In genomic region chr14:122461966-122462365, GRCm38 (mm10) we compare ENCODE assay signal across 11 mouse cellular contexts. TPM values are rescaled to one million over a fixed set of nuclear protein-coding genes. Genes with fewer than 3 reads are reported as not detected.
A peak's percentile ranks its signal among the peaks of the same experiment; 100 is the strongest.
DNase-seq lines count a peak whose midpoint lies in the region; ATAC-seq and TF ChIP-seq lines count a peak whose summit lies in the region.
"Had no signal": no experiment of that assay in that cellular context is flagged by ENCODE, and none has a peak within 500 bp of the region (broad histone marks: within the 10 kb centered on the region; RNA-seq: fewer than 3 reads in every experiment).

No protein-coding gene starts in this region.

- no peak overlapping the region for H3K27ac ChIP-seq in testis, adult 2 months (ENCODE audit: control insufficient read depth, insufficient read depth, low read depth, low read length)
- H3K27ac ChIP-seq in forebrain, embryonic 13.5 days, result peak overlapping the region; percentile 99
- H3K27ac ChIP-seq in limb, embryonic 15.5 days, result no peak overlapping the region
- H3K27ac ChIP-seq in kidney, embryonic 16.5 days (ENCODE audit: low read length), result no peak overlapping the region
- H3K27ac ChIP-seq: heart, embryonic 15.5 days; lung, embryonic 15.5 days had no signal

- H3K4me2 ChIP-seq in forebrain, embryonic 13.5 days, result peak overlapping the region; percentile 84
- no peak overlapping the region for H3K4me2 ChIP-seq in limb, embryonic 15.5 days
- H3K4me2 ChIP-seq in kidney, embryonic 16.5 days (replicated peaks; ENCODE audit: low read depth, low read length), result no peak overlapping the region
- H3K4me2 ChIP-seq: heart, embryonic 15.5 days; lung, embryonic 15.5 days had no signal

- no peak for TF ChIP-seq CTCF in testis, adult 2 months (IDR thresholded peaks at IDR 0.05; ENCODE audit: control insufficient read depth, insufficient read depth, insufficient replicate concordance, low read depth, low read length)

- DNase-seq in testis, postnatal 14 days (ENCODE audit: low spot score), result no peak
- DNase-seq in retina, postnatal 1 day, result peak; percentile 24
- no peak for DNase-seq in spleen, postnatal 4 days (ENCODE audit: low spot score in 2 of 2)
- DNase-seq in adrenal gland, adult 8-10 months, result no peak
- DNase-seq: layer of hippocampus, adult 9-11 months had no signal

- 9% methylated on average over 9 of the region's 9 CpGs for WGBS in forebrain, embryonic 13.5 days
- 28% methylated on average over 9 of the region's 9 CpGs for WGBS in limb, embryonic 15.5 days
- WGBS in kidney, embryonic 16.5 days, result 23% methylated on average over 9 of the region's 9 CpGs

- peaks cover 8% of the 10 kb centered on the region; the same call in 1 of the 2 replicates for H3K27me3 ChIP-seq in testis, adult 2 months (ENCODE audit: control insufficient read depth, insufficient read depth, low read length)
- peaks cover 52% of the 10 kb centered on the region for H3K27me3 ChIP-seq in forebrain, embryonic 13.5 days
- peaks cover 65% of the 10 kb centered on the region for H3K27me3 ChIP-seq in limb, embryonic 15.5 days
- H3K27me3 ChIP-seq in kidney, embryonic 16.5 days (ENCODE audit: insufficient read depth, low read length), result peaks cover 74% of the 10 kb centered on the region

- H3K4me1 ChIP-seq in testis, adult 2 months (ENCODE audit: control insufficient read depth, insufficient read depth, low read length), result peaks cover 3% of the 10 kb centered on the region
- H3K4me1 ChIP-seq in forebrain, embryonic 13.5 days, result peaks cover 43% of the 10 kb centered on the region
- H3K4me1 ChIP-seq in limb, embryonic 15.5 days, result peaks cover 31% of the 10 kb centered on the region
- peaks cover 20% of the 10 kb centered on the region for H3K4me1 ChIP-seq in kidney, embryonic 16.5 days (ENCODE audit: insufficient read depth, low read length)

- peak overlapping the region; percentile 7 for H3K4me3 ChIP-seq in testis, adult 2 months (ENCODE audit: control insufficient read depth, low read depth, low read length)
- peak overlapping the region; percentile 70 for H3K4me3 ChIP-seq in forebrain, embryonic 13.5 days
- H3K4me3 ChIP-seq in limb, embryonic 15.5 days, result 0 out of 2 replicates have a peak overlapping the region, but pooled peaks have one; percentile 3
- H3K4me3 ChIP-seq in kidney, embryonic 16.5 days (ENCODE audit: low read length), result no peak overlapping the region
- H3K4me3 ChIP-seq: heart, embryonic 15.5 days; lung, embryonic 15.5 days had no signal

- no peak for TF ChIP-seq POLR2A in testis, adult 2 months (IDR thresholded peaks at IDR 0.05; ENCODE audit: control insufficient read depth, low read depth, low read length)

- H3K36me3 ChIP-seq in testis, adult 2 months (ENCODE audit: control insufficient read depth, insufficient read depth, low read length), result no peaks in the 10 kb centered on the region
- no peaks in the 10 kb centered on the region for H3K36me3 ChIP-seq in forebrain, embryonic 13.5 days (ENCODE audit: poor library complexity, severe bottlenecking)
- no peaks in the 10 kb centered on the region for H3K36me3 ChIP-seq in limb, embryonic 15.5 days
- no peaks in the 10 kb centered on the region for H3K36me3 ChIP-seq in kidney, embryonic 16.5 days (ENCODE audit: insufficient read depth, low read length)
- H3K36me3 ChIP-seq: heart, embryonic 15.5 days; lung, embryonic 15.5 days had no signal

- no peak for ATAC-seq in forebrain, embryonic 13.5 days
- ATAC-seq in limb, embryonic 15.5 days (ENCODE audit: insufficient number of reproducible peaks, low FRiP score, low TSS enrichment, low read depth), result no peak
- ATAC-seq in kidney, embryonic 16.5 days (ENCODE audit: low FRiP score, low TSS enrichment), result no peak

- H3K9me3 ChIP-seq in forebrain, embryonic 13.5 days (replicated peaks), result no peaks in the 10 kb centered on the region
- no peaks in the 10 kb centered on the region for H3K9me3 ChIP-seq in limb, embryonic 15.5 days
- H3K9me3 ChIP-seq in kidney, embryonic 16.5 days (ENCODE audit: low read length), result no peaks in the 10 kb centered on the region
- H3K9me3 ChIP-seq: heart, embryonic 15.5 days; lung, embryonic 15.5 days had no signal

- peak overlapping the region; percentile 93 for H3K9ac ChIP-seq in forebrain, embryonic 13.5 days
- H3K9ac ChIP-seq in limb, embryonic 15.5 days, result no peak overlapping the region
- H3K9ac ChIP-seq in kidney, embryonic 16.5 days (replicated peaks; ENCODE audit: low read length), result no peak overlapping the region
- H3K9ac ChIP-seq: heart, embryonic 15.5 days; lung, embryonic 15.5 days had no signal

RNA-seq across cellular contexts. Expression of gene Zic5, which starts 3.5 kb away (rescaled TPM):
- 24.9 and 27.7 TPM in 2 replicates for polyA plus RNA-seq in testis, adult 2 months (2012; rRNA removed)
- 17.3 and 19.5 TPM in 2 replicates for polyA plus RNA-seq in forebrain, embryonic 13.5 days (2015; fragmentation: Nextera tagmentation; extraction: Ambion mirVana)
- 0.46 and 0.52 TPM in 2 replicates for polyA plus RNA-seq in limb, embryonic 15.5 days (2015; fragmentation: Nextera tagmentation; extraction: Ambion mirVana)
- 0.06 and 0.14 TPM in 2 replicates for polyA plus RNA-seq in kidney, embryonic 16.5 days (2015; fragmentation: Nextera tagmentation; extraction: Ambion mirVana)
- total RNA-seq in adrenal gland, adult 8-10 months (2022), result under 1 TPM in 1 of 4 experiments, not detected in 3; 0.23 TPM
- polyA plus RNA-seq: lung, embryonic 15.5 days had no signal

RNA-seq across cellular contexts. Expression of gene Gm5089, which starts 11.1 kb away (rescaled TPM):
- polyA plus RNA-seq in testis, adult 2 months (2012; rRNA removed), result not detected in 2 replicates
- 1.6 and 2.1 TPM in 2 replicates for polyA plus RNA-seq in forebrain, embryonic 13.5 days (2015; fragmentation: Nextera tagmentation; extraction: Ambion mirVana)
- 0.14 TPM in 2 replicates for polyA plus RNA-seq in limb, embryonic 15.5 days (2015; fragmentation: Nextera tagmentation; extraction: Ambion mirVana)
- not detected in 2 replicates for polyA plus RNA-seq in kidney, embryonic 16.5 days (2015; fragmentation: Nextera tagmentation; extraction: Ambion mirVana)
- total RNA-seq in adrenal gland, adult 8-10 months (2022), result not detected
- polyA plus RNA-seq: heart, embryonic 15.5 days; lung, embryonic 15.5 days had no signal

RNA-seq across cellular contexts. Expression of gene Zic2, which starts 13.3 kb away (rescaled TPM):
- 0.05 TPM in 1 of 2 replicates, not detected in the other for polyA plus RNA-seq in testis, adult 2 months (2012; rRNA removed)
- polyA plus RNA-seq in forebrain, embryonic 13.5 days (2015; fragmentation: Nextera tagmentation; extraction: Ambion mirVana), result 10.1 and 12.0 TPM in 2 replicates
- 0.45 and 0.60 TPM in 2 replicates for polyA plus RNA-seq in limb, embryonic 15.5 days (2015; fragmentation: Nextera tagmentation; extraction: Ambion mirVana)
- polyA plus RNA-seq in kidney, embryonic 16.5 days (2015; fragmentation: Nextera tagmentation; extraction: Ambion mirVana), result not detected in 2 replicates
- total RNA-seq in adrenal gland, adult 8-10 months (2022), result under 1 TPM in 1 of 4 experiments, not detected in 3; 0.09 TPM
- polyA plus RNA-seq: heart, embryonic 15.5 days; lung, embryonic 15.5 days had no signal

RNA-seq across cellular contexts. Expression of gene Gm10837, which starts 28.4 kb away (rescaled TPM):
- not detected in 2 replicates for polyA plus RNA-seq in testis, adult 2 months (2012; rRNA removed)
- polyA plus RNA-seq in forebrain, embryonic 13.5 days (2015; fragmentation: Nextera tagmentation; extraction: Ambion mirVana), result 0.48 and 0.56 TPM in 2 replicates
- not detected in 2 replicates for polyA plus RNA-seq in limb, embryonic 15.5 days (2015; fragmentation: Nextera tagmentation; extraction: Ambion mirVana)
- not detected in 2 replicates for polyA plus RNA-seq in kidney, embryonic 16.5 days (2015; fragmentation: Nextera tagmentation; extraction: Ambion mirVana)
- not detected for total RNA-seq in adrenal gland, adult 8-10 months (2022)
- polyA plus RNA-seq: heart, embryonic 15.5 days; lung, embryonic 15.5 days had no signal

Comparison
In these comparisons a context has a peak if more than half of its experiments do, and no peak if none do; other contexts are left out.
1. RNA of gene Zic5, which starts 3.5 kb away (polyA plus RNA-seq): 24.9 to 27.7 TPM in testis, adult 2 months and 17.3 to 19.5 TPM in forebrain, embryonic 13.5 days; 0.46 to 0.52 TPM in limb, embryonic 15.5 days and 0.06 to 0.14 TPM in kidney, embryonic 16.5 days; every median in the first group is over 10 times any median in the second.